10 mouse cellular contexts compared by ENCODE assay signal in genomic region chr17:72924295-72924694, GRCm38 (mm10). TPM values are rescaled to one million over a fixed set of nuclear protein-coding genes. Genes with fewer than 3 reads are reported as not detected.
DNase-seq lines count a peak whose midpoint lies in the region; ATAC-seq and TF ChIP-seq lines count a peak whose summit lies in the region.
"Had no signal": no experiment of that assay in that cellular context is flagged by ENCODE, and none has a peak within 500 bp of the region (broad histone marks: within the 10 kb centered on the region; RNA-seq: fewer than 3 reads in every experiment).

No protein-coding gene starts in this region.

- H3K27me3 ChIP-seq in heart, embryonic 12.5 days (replicated peaks) = no peaks in the 10 kb centered on the region
- H3K27me3 ChIP-seq in lung, postnatal 0 days (replicated peaks; ENCODE audit: insufficient read depth, low read length) = no peaks in the 10 kb centered on the region
- H3K27me3 ChIP-seq: embryonic facial prominence, embryonic 13.5 days; stomach, embryonic 15.5 days had no signal

- TF ChIP-seq CTCF in lung, postnatal 0 days (IDR thresholded peaks at IDR 0.05) = no peak

- peak overlapping the region; percentile 61 for H3K27ac ChIP-seq in heart, embryonic 12.5 days (ENCODE audit: poor library complexity, severe bottlenecking)
- no peak overlapping the region for H3K27ac ChIP-seq in lung, postnatal 0 days (ENCODE audit: low read length)
- H3K27ac ChIP-seq: embryonic facial prominence, embryonic 13.5 days; stomach, embryonic 15.5 days had no signal

- 60% methylated on average over 8 of the region's 8 CpGs for WGBS in heart, embryonic 12.5 days
- WGBS in lung, postnatal 0 days = 65% methylated on average over 8 of the region's 8 CpGs

- ATAC-seq in heart, embryonic 12.5 days (ENCODE audit: insufficient number of reproducible peaks, low FRiP score) = no peak
- ATAC-seq in lung, postnatal 0 days = no peak

- peaks cover 81% of the 10 kb centered on the region for H3K4me1 ChIP-seq in heart, embryonic 12.5 days (replicated peaks)
- H3K4me1 ChIP-seq in lung, postnatal 0 days (ENCODE audit: insufficient read depth, low read depth, low read length) = peaks cover 6% of the 10 kb centered on the region; the same call in 1 of the 2 replicates

- peaks cover 81% of the 10 kb centered on the region for H3K36me3 ChIP-seq in heart, embryonic 12.5 days
- H3K36me3 ChIP-seq in lung, postnatal 0 days (ENCODE audit: insufficient read depth, low read length) = no peaks in the 10 kb centered on the region; the same call in 1 of the 2 replicates

- no peak for TF ChIP-seq EP300 in lung, postnatal 0 days (IDR thresholded peaks at IDR 0.05)

- H3K9me3 ChIP-seq in heart, embryonic 12.5 days (replicated peaks) = no peaks in the 10 kb centered on the region
- H3K9me3 ChIP-seq in lung, postnatal 0 days (ENCODE audit: low read length) = no peaks in the 10 kb centered on the region
- H3K9me3 ChIP-seq: embryonic facial prominence, embryonic 13.5 days; stomach, embryonic 15.5 days had no signal

- peak overlapping the region; percentile 93; the same call in 1 of the 2 replicates for H3K4me3 ChIP-seq in heart, embryonic 12.5 days
- H3K4me3 ChIP-seq in lung, postnatal 0 days (ENCODE audit: low read depth, low read length) = 0 out of 2 replicates have a peak overlapping the region, but pooled peaks have one; percentile 31
- H3K4me3 ChIP-seq: embryonic facial prominence, embryonic 13.5 days; stomach, embryonic 15.5 days had no signal

- DNase-seq in heart, adult 11 months = no peak
- no peak for DNase-seq in lung, postnatal 0 days (ENCODE audit: low spot score)
- DNase-seq in lung, adult 18-20 months = no peak
- peak; percentile 58 for DNase-seq in induced T-regulatory cell, adult 2 months (ENCODE audit: low read depth)
- peak; percentile 59 for DNase-seq in right cerebral cortex, postnatal 25 days
- no peak for DNase-seq in thymus, adult 18-20 months
- DNase-seq in cerebellum, adult 11-12 months = no peak

- peak overlapping the region; percentile 91 for H3K4me2 ChIP-seq in heart, embryonic 12.5 days
- peak overlapping the region; percentile 50; the same call in 1 of the 2 replicates for H3K4me2 ChIP-seq in lung, postnatal 0 days (replicated peaks; ENCODE audit: low read depth, low read length)
- H3K4me2 ChIP-seq: embryonic facial prominence, embryonic 13.5 days had no signal

- peak overlapping the region; percentile 52 for H3K9ac ChIP-seq in heart, embryonic 12.5 days
- H3K9ac ChIP-seq in lung, postnatal 0 days (replicated peaks; ENCODE audit: low read depth) = no peak overlapping the region
- H3K9ac ChIP-seq: embryonic facial prominence, embryonic 13.5 days; stomach, embryonic 15.5 days had no signal

RNA-seq across cellular contexts. Expression of gene Lbh, which starts 6.2 kb away (rescaled TPM):
- polyA plus RNA-seq in heart, embryonic 12.5 days (2016; fragmentation: Nextera tagmentation; extraction: Ambion mirVana) = 22.6 and 23.7 TPM in 2 replicates
- polyA plus RNA-seq in lung, postnatal 0 days (2015; fragmentation: Nextera tagmentation; extraction: Ambion mirVana) = 16.2 and 19.2 TPM in 2 replicates

Comparison
In these comparisons a context has a peak if more than half of its experiments do, and no peak if none do; other contexts are left out.
1. DNase-seq: peak in induced T-regulatory cell, adult 2 months (single experiment) and right cerebral cortex, postnatal 25 days (single experiment); none in heart, adult 11 months (single experiment), lung, postnatal 0 days (single experiment), lung, adult 18-20 months (0 of 2), thymus, adult 18-20 months (0 of 2) and cerebellum, adult 11-12 months (single experiment).